In the genomic region with DNA sequence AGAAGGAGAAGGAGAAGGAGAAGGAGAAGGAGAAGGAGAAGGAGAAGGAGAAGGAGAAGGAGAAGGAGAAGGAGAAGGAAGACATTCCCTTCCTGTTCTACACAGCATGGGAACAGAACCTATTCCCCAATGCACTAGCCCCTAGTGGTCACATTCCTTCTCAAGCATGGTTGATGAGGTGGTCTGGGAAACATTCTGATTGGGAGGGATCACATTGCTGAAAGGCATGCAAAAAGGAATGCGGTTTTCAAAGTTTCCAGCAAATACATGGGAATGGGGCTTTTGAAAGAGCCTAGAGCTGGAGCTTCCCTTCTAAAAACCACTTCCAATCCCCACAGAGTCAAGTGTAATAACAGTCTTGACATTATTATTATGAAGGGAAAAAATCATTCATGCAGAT, we compare ENCODE assay signal across 29 mouse cellular contexts.
A peak's percentile ranks its signal among the peaks of the same experiment; 100 is the strongest.
DNase-seq lines count a peak whose midpoint lies in the region; ATAC-seq and TF ChIP-seq lines count a peak whose summit lies in the region.
"Had no signal": no experiment of that assay in that cellular context is flagged by ENCODE, and none has a peak within 500 bp of the region (broad histone marks: within the 10 kb centered on the region; RNA-seq: fewer than 3 reads in every experiment).

No protein-coding gene starts in this region.

- no peaks in the 10 kb centered on the region for H3K79me2 ChIP-seq in heart, adult 2 months (replicated peaks; ENCODE audit: control insufficient read depth, insufficient read depth, low read length)

- CTCF ChIA-PET in Patski (lab: Charles Lee): interaction anchor here (0.7 kb wide), 1 partner anchor 11 kb away, joined by 3 read pairs; no protein-coding TSS in a partner anchor

- intact Hi-C loops in heart, adult 2 months (cut with DNase I): no loop called here

- DNase-seq in 3T3-L1 (ENCODE audit: low read depth, low spot score) (peak; percentile 36), Patski (ENCODE audit: low read depth, low spot score) (no peak)
- no peak for DNase-seq in right cerebral cortex, postnatal 25 days
- DNase-seq in heart, adult 2 months: no peak
- DNase-seq: adrenal gland, postnatal 14 days; cerebellum, adult 11 months; cerebellum, adult 9-10 months; cerebellum, postnatal 36 days; forebrain, postnatal 0 days; heart, postnatal 10 days; kidney, adult 9 months; kidney, postnatal 25 days; liver; right cerebral cortex, adult 18-20 months; thymus, postnatal 4 days had no signal

- WGBS in intestine, postnatal 0 days: 27% methylated on average over 1 of the region's 1 CpGs
- WGBS in intestine, embryonic 16.5 days: 46% methylated on average over 1 of the region's 1 CpGs
- WGBS in heart, adult 2 months: 45% methylated on average over 1 of the region's 1 CpGs

- no peaks in the 10 kb centered on the region for H3K36me3 ChIP-seq in intestine, postnatal 0 days (ENCODE audit: control insufficient read depth, insufficient read depth)
- no peaks in the 10 kb centered on the region for H3K36me3 ChIP-seq in intestine, embryonic 16.5 days (ENCODE audit: control insufficient read depth, insufficient read depth, low read length)
- H3K36me3 ChIP-seq in heart, adult 2 months (ENCODE audit: control insufficient read depth, insufficient read depth, low read length): no peaks in the 10 kb centered on the region
- H3K36me3 ChIP-seq: forebrain, embryonic 12.5 days; heart, embryonic 13.5 days; hindbrain, embryonic 10.5 days; intestine, embryonic 15.5 days; midbrain, embryonic 10.5 days; neural tube, embryonic 12.5 days had no signal

- TF ChIP-seq POLR2A in embryonic fibroblast, embryonic 13.5 days (IDR thresholded peaks at IDR 0.05; ENCODE audit: low read depth, low read length): no peak
- TF ChIP-seq POLR2A in heart, adult 2 months (IDR thresholded peaks at IDR 0.05; ENCODE audit: insufficient read depth, low read depth, low read length): no peak

- POLR2A ChIA-PET in Patski (lab: Charles Lee): interaction anchor here (0.5 kb wide), 2 partner anchors 114 to 141 kb away, joined by 3 to 6 read pairs; no protein-coding TSS in a partner anchor

- H3K4me1 ChIP-seq in intestine, postnatal 0 days (replicated peaks; ENCODE audit: control insufficient read depth, insufficient read depth, low read length): no peaks in the 10 kb centered on the region
- no peaks in the 10 kb centered on the region for H3K4me1 ChIP-seq in intestine, embryonic 16.5 days (ENCODE audit: control insufficient read depth, insufficient read depth, low read length)
- H3K4me1 ChIP-seq in embryonic fibroblast, embryonic 13.5 days (ENCODE audit: control insufficient read depth, insufficient read depth, low read length): no peaks in the 10 kb centered on the region
- H3K4me1 ChIP-seq in heart, adult 2 months (ENCODE audit: control insufficient read depth, insufficient read depth, low read length): no peaks in the 10 kb centered on the region
- H3K4me1 ChIP-seq: forebrain, embryonic 12.5 days; hindbrain, embryonic 10.5 days; intestine, embryonic 15.5 days; midbrain, embryonic 10.5 days; neural tube, embryonic 12.5 days had no signal

- H3K4me2 ChIP-seq in intestine, postnatal 0 days (replicated peaks; ENCODE audit: low read depth): no peak overlapping the region
- no peak overlapping the region for H3K4me2 ChIP-seq in intestine, embryonic 16.5 days (ENCODE audit: low read depth, low read length)
- H3K4me2 ChIP-seq: forebrain, embryonic 12.5 days; heart, embryonic 13.5 days; intestine, embryonic 15.5 days; neural tube, embryonic 12.5 days had no signal

- H3K9ac ChIP-seq in intestine, postnatal 0 days (ENCODE audit: low read depth, low read length): no peak overlapping the region
- H3K9ac ChIP-seq in intestine, embryonic 16.5 days (ENCODE audit: low read depth, low read length): no peak overlapping the region
- H3K9ac ChIP-seq in heart, adult 2 months (ENCODE audit: low read depth, low read length): no peak overlapping the region
- H3K9ac ChIP-seq: forebrain, embryonic 12.5 days; forebrain, postnatal 0 days; heart, embryonic 13.5 days; intestine, embryonic 15.5 days; liver, embryonic 14.5 days; neural tube, embryonic 12.5 days had no signal

- H3K27ac ChIP-seq in intestine, postnatal 0 days (ENCODE audit: low read depth, low read length): no peak overlapping the region
- H3K27ac ChIP-seq in intestine, embryonic 16.5 days (ENCODE audit: low read length): no peak overlapping the region
- peak overlapping the region; percentile 40; the same call in 1 of the 2 replicates for H3K27ac ChIP-seq in embryonic fibroblast, embryonic 13.5 days (ENCODE audit: insufficient read depth, low read length)
- no peak overlapping the region for H3K27ac ChIP-seq in heart, adult 2 months
- H3K27ac ChIP-seq: forebrain, embryonic 12.5 days; heart, embryonic 13.5 days; hindbrain, embryonic 10.5 days; intestine, embryonic 15.5 days; liver, embryonic 14.5 days; midbrain, embryonic 10.5 days; neural tube, embryonic 12.5 days had no signal

- H3K4me3 ChIP-seq in intestine, postnatal 0 days (ENCODE audit: low read depth, low read length): no peak overlapping the region
- H3K4me3 ChIP-seq in intestine, embryonic 16.5 days (ENCODE audit: low read length): no peak overlapping the region
- H3K4me3 ChIP-seq in embryonic fibroblast, embryonic 13.5 days (ENCODE audit: insufficient read depth, low read length): no peak overlapping the region
- H3K4me3 ChIP-seq in heart, adult 2 months: no peak overlapping the region
- H3K4me3 ChIP-seq: erythroblast, embryonic 14.5 days; forebrain, embryonic 12.5 days; heart, embryonic 13.5 days; hindbrain, embryonic 10.5 days; intestine, embryonic 15.5 days; midbrain, embryonic 10.5 days; neural tube, embryonic 12.5 days had no signal

- in situ Hi-C loops in Patski (cut with MboI; ENCODE audit: low pct_unique_long_range_greater_than_20kb): no loop called here

- no peak for ATAC-seq in intestine, postnatal 0 days
- ATAC-seq in intestine, embryonic 16.5 days: no peak
- ATAC-seq in Patski: no peak
- ATAC-seq: CD4-positive, CD25-positive, alpha-beta regulatory T cell, adult 4 months; forebrain, postnatal 0 days; hindbrain, embryonic 16.5 days; intestine, embryonic 15.5 days; midbrain, embryonic 16.5 days had no signal

- TF ChIP-seq CTCF in intestine, postnatal 0 days (IDR thresholded peaks at IDR 0.05; ENCODE audit: low read depth): 0 out of 2 replicates have a peak, but pooled peaks have one; percentile 20
- peak; percentile 24 for TF ChIP-seq CTCF in Patski (IDR thresholded peaks at IDR 0.05)
- no peak for TF ChIP-seq CTCF in embryonic fibroblast, embryonic 13.5 days (IDR thresholded peaks at IDR 0.05; ENCODE audit: borderline replicate concordance, insufficient read depth, low read length)
- TF ChIP-seq CTCF in heart, adult 2 months (IDR thresholded peaks at IDR 0.05): no peak

- no peak for TF ChIP-seq EP300 in heart, adult 2 months (IDR thresholded peaks at IDR 0.05; ENCODE audit: insufficient read depth, low read depth, low read length)

- H3K9me3 ChIP-seq in intestine, postnatal 0 days (ENCODE audit: control insufficient read depth): no peaks in the 10 kb centered on the region
- no peaks in the 10 kb centered on the region for H3K9me3 ChIP-seq in intestine, embryonic 16.5 days (ENCODE audit: control insufficient read depth, low read length)
- H3K9me3 ChIP-seq: forebrain, embryonic 12.5 days; hindbrain, embryonic 10.5 days; intestine, embryonic 15.5 days; midbrain, embryonic 10.5 days; neural tube, embryonic 12.5 days had no signal

- no peaks in the 10 kb centered on the region for H3K27me3 ChIP-seq in intestine, postnatal 0 days (replicated peaks; ENCODE audit: control insufficient read depth, insufficient read depth, low read length)
- H3K27me3 ChIP-seq in intestine, embryonic 16.5 days (replicated peaks; ENCODE audit: control insufficient read depth, insufficient read depth, low read length): no peaks in the 10 kb centered on the region
- no peaks in the 10 kb centered on the region for H3K27me3 ChIP-seq in Patski
- H3K27me3 ChIP-seq in heart, adult 2 months (ENCODE audit: control insufficient read depth, insufficient read depth, low read length): no peaks in the 10 kb centered on the region
- H3K27me3 ChIP-seq: forebrain, embryonic 12.5 days; heart, embryonic 13.5 days; intestine, embryonic 15.5 days; neural tube, embryonic 12.5 days had no signal

Comparison
In these comparisons a context has a peak if more than half of its experiments do, and no peak if none do; other contexts are left out.
1. CTCF ChIP-seq: peak in intestine, postnatal 0 days (single experiment) and Patski (single experiment); none in embryonic fibroblast, embryonic 13.5 days (single experiment) and heart, adult 2 months (single experiment).